ENCODE assay signal across 9 mouse cellular contexts in genomic region chr10:39096981-39097380, GRCm38 (mm10). TPM values are rescaled to one million over a fixed set of nuclear protein-coding genes. Genes with fewer than 3 reads are reported as not detected.
DNase-seq lines count a peak whose midpoint lies in the region; ATAC-seq and TF ChIP-seq lines count a peak whose summit lies in the region.
"Had no signal": no experiment of that assay in that cellular context is flagged by ENCODE, and none has a peak within 500 bp of the region (broad histone marks: within the 10 kb centered on the region; RNA-seq: fewer than 3 reads in every experiment).

No protein-coding gene starts in this region.

- DNase-seq in gastrocnemius, adult 2 months = peak; percentile 35
- no peak for DNase-seq in gastrocnemius, adult 8-10 months (ENCODE audit: low spot score in 2 of 2)
- DNase-seq in right cerebral cortex, adult 18-20 months = peak; percentile 12
- DNase-seq in right cerebral cortex, postnatal 36 days (ENCODE audit: low spot score in 2 of 2) = no peak
- DNase-seq in kidney, postnatal 36 days = peak; percentile 6 to 64

- H3K36me3 ChIP-seq in hindbrain, embryonic 12.5 days = no peaks in the 10 kb centered on the region

- H3K4me1 ChIP-seq in bone marrow, adult 2 months (ENCODE audit: control insufficient read depth, insufficient read depth, low read length) = no peaks in the 10 kb centered on the region
- H3K4me1 ChIP-seq in hindbrain, embryonic 12.5 days = no peaks in the 10 kb centered on the region
- H3K4me1 ChIP-seq: megakaryocyte, embryonic 14.5 days had no signal

- H3K9me3 ChIP-seq in hindbrain, embryonic 12.5 days (replicated peaks) = no peaks in the 10 kb centered on the region
- H3K9me3 ChIP-seq: megakaryocyte, embryonic 14.5 days had no signal

- peak; percentile 56 for TF ChIP-seq CTCF in gastrocnemius, adult 2 months (IDR thresholded peaks at IDR 0.05)
- TF ChIP-seq CTCF in bone marrow, adult 2 months (IDR thresholded peaks at IDR 0.05; ENCODE audit: control insufficient read depth, insufficient read depth, low read length) = peak; percentile 7; the same call in 1 of the 2 replicates

- H3K4me3 ChIP-seq in gastrocnemius, adult 2 months = no peak overlapping the region
- no peak overlapping the region for H3K4me3 ChIP-seq in bone marrow, adult 2 months (replicated peaks; ENCODE audit: control insufficient read depth, low read depth, low read length)
- H3K4me3 ChIP-seq in hindbrain, embryonic 12.5 days = no peak overlapping the region
- H3K4me3 ChIP-seq: megakaryocyte, embryonic 14.5 days had no signal

- no peak for TF ChIP-seq POLR2A in bone marrow, adult 2 months (IDR thresholded peaks at IDR 0.05; ENCODE audit: borderline replicate concordance, control insufficient read depth, low read depth, low read length)

- no peaks in the 10 kb centered on the region for H3K27me3 ChIP-seq in hindbrain, embryonic 12.5 days
- H3K27me3 ChIP-seq: megakaryocyte, embryonic 14.5 days had no signal

- ATAC-seq in megakaryocyte, adult 5-6 weeks (ENCODE audit: poor library complexity, severe bottlenecking) = no peak
- no peak for ATAC-seq in hindbrain, embryonic 12.5 days (ENCODE audit: low FRiP score)

- intact Hi-C loops in gastrocnemius, adult 2 months (cut with DNase I) = no loop called here

- no peak overlapping the region for H3K4me2 ChIP-seq in hindbrain, embryonic 12.5 days (replicated peaks)

- H3K27ac ChIP-seq in gastrocnemius, adult 2 months = no peak overlapping the region
- no peak overlapping the region for H3K27ac ChIP-seq in bone marrow, adult 2 months (ENCODE audit: control insufficient read depth, insufficient read depth, low read depth, low read length, poor library complexity)
- no peak overlapping the region for H3K27ac ChIP-seq in hindbrain, embryonic 12.5 days

- H3K9ac ChIP-seq in hindbrain, embryonic 12.5 days = no peak overlapping the region

- WGBS in bone marrow, adult 2 months = 75% methylated on average over 9 of the region's 9 CpGs
- WGBS in hindbrain, embryonic 12.5 days = 85% methylated on average over 9 of the region's 9 CpGs

RNA-seq across cellular contexts. Expression of gene Fam229b, which starts 36.7 kb away (rescaled TPM):
- total RNA-seq in gastrocnemius, adult 2 months (2021) = 1 to 10 TPM; 4.4 to 4.9 TPM
- 1 to 10 TPM; 4.1 to 5.5 (median 4.7) TPM for total RNA-seq in gastrocnemius, adult 8-10 months (2022)
- polyA plus RNA-seq in bone marrow, adult 2 months (2011; ENCODE audit: insufficient read depth, insufficient read length, low replicate concordance, missing spikeins) = not detected in 2 replicates
- 0.57 and 1.9 TPM in 2 replicates for total RNA-seq in megakaryocyte, adult 5-6 weeks (2015)
- not detected in 2 replicates for total RNA-seq in megakaryocyte, adult 5-6 weeks (2017)
- polyA plus RNA-seq in hindbrain, embryonic 12.5 days (2016; fragmentation: Nextera tagmentation; extraction: Ambion mirVana) = 18.4 and 20.8 TPM in 2 replicates

RNA-seq across cellular contexts. Expression of gene Tube1, which starts 36.8 kb away (rescaled TPM):
- total RNA-seq in gastrocnemius, adult 2 months (2021) = under 1 TPM; 0.50 to 0.77 TPM
- total RNA-seq in gastrocnemius, adult 8-10 months (2022) = 1 to 10 TPM in 1 of 4 experiments, under 1 TPM in 3; 0.64 to 1.1 (median 0.95) TPM
- 2.2 and 3.7 TPM in 2 replicates for polyA plus RNA-seq in bone marrow, adult 2 months (2011; ENCODE audit: insufficient read depth, insufficient read length, low replicate concordance, missing spikeins)
- 10.5 and 12.4 TPM in 2 replicates for total RNA-seq in megakaryocyte, adult 5-6 weeks (2015)
- 9.8 and 13.9 TPM in 2 replicates for total RNA-seq in megakaryocyte, adult 5-6 weeks (2017)
- 14.4 and 18.5 TPM in 2 replicates for polyA plus RNA-seq in hindbrain, embryonic 12.5 days (2016; fragmentation: Nextera tagmentation; extraction: Ambion mirVana)

Comparison
In these comparisons a context has a peak if more than half of its experiments do, and no peak if none do; other contexts are left out.
1. DNase-seq: peak in gastrocnemius, adult 2 months (single experiment), right cerebral cortex, adult 18-20 months (single experiment) and kidney, postnatal 36 days (2 of 2); none in gastrocnemius, adult 8-10 months (0 of 2) and right cerebral cortex, postnatal 36 days (0 of 2).
2. RNA of gene Tube1, which starts 36.8 kb away (total RNA-seq): 9.8 to 13.9 TPM in megakaryocyte, adult 5-6 weeks; 0.64 to 1.1 TPM in gastrocnemius, adult 8-10 months and 0.50 to 0.77 TPM in gastrocnemius, adult 2 months; every median in the first group is over 4 times any median in the second.